Mouse (Mus musculus) kidney, adult 2 months (tissue): ENCODE data around the gene Olfr279.

Experiments
- CTCF ChIP-seq: fragments of 200-500 bp; conservative IDR thresholded peaks from 2 replicates; pipeline ENCODE4 v1.5.1; 2011; ENCODE audit warnings: low read depth, mild to moderate bottlenecking, control low read depth, low read length, moderate library complexity, mixed read lengths; ENCODE audit not compliant: insufficient read depth, insufficient read length
- POLR2A ChIP-seq: fragments of 200-500 bp; IDR thresholded peaks from one replicate; pipeline ENCODE4 v1.6.1; 2011; ENCODE audit warnings: low read depth, low read length, control low read depth

DNA sequence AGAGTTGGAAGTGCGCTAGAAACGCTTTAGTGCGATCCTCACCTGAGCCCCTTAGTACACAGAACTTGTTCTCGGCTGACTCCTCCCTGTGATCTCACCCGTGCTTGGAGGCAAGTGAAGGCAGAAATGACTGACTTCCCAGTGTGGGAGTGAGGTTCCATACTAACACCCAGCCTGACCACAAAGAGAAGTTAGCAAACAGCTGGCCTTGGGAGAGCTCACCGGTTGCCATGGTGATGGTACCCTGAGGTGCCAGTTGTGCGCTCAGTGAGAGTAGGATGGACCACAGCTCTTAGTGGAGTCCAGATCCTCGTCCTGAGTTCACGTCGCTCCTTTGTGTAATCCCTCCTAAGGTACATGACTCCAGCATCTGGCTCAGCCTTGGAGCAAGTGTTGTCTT lies 17.2 kb upstream of the Olfr279 start:
- TF ChIP-seq CTCF (no peak), POLR2A (no peak)
